In the genomic region with DNA sequence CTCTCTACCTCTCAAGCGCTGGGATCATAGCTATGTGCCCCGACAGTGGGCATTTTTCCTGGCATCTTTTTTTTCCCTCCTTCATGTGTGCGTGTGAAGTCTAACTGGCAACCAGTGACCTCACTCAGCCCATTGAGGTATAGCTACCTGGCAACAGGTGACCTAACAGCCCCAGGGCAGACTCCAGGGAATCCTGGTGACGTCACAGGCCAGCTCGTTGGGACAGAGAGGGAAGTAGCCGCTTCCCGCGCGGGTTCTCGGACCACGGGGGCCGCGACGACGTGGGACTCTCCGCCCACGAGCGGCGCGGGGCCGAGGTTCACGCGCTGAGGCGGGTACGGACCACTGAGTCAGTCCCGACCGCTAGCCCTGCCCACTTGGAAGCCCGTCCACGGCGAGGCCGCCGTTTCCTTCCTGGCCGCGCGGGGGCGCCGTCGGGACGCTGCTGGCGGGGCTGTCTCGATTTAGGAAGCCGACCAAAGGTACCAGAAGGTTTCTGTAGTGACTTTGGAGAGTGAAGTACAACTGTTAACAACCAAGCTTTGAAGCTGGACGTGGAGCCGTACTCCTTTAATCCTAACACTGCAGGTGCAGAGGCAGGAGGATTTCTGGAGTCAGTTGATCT, we compare ENCODE assay signal across 8 mouse cellular contexts. TPM values are rescaled to one million over a fixed set of nuclear protein-coding genes. Genes with fewer than 3 reads are reported as not detected.
DNase-seq lines count a peak whose midpoint lies in the region; ATAC-seq and TF ChIP-seq lines count a peak whose summit lies in the region.

A gene (plus strand): TSS at position 378 of the 625 bp plus-strand sequence.

- TF ChIP-seq POLR2A in cortical plate, adult 2 months (IDR thresholded peaks at IDR 0.05; ENCODE audit: extremely low read depth, insufficient read depth, low read length), result no peak

- ATAC-seq in inflammation-experienced regulatory T-cells, adult 6 months, result peak; percentile 75
- ATAC-seq in activated CD4-positive, CD25-positive, alpha-beta regulatory T cell, adult 4 months, result no peak

- H3K27ac ChIP-seq in cortical plate, adult 2 months (ENCODE audit: insufficient read depth, low read length), result no peak within 1 kb of the TSS
- peak within 1 kb of the TSS; percentile 60; the same call in 1 of the 2 replicates for H3K27ac ChIP-seq in midbrain, embryonic 10.5 days (replicated peaks)

- peak; percentile 48 for DNase-seq in adipocyte (ENCODE audit: low spot score)
- peak; percentile 67 for DNase-seq in gastrocnemius, postnatal 14 days
- DNase-seq in left cerebral cortex, postnatal 36 days (ENCODE audit: low spot score in 2 of 2), result peak; percentile 75 to 78
- peak; percentile 72 for DNase-seq in midbrain, embryonic 10.5 days (ENCODE audit: low spot score)
- DNase-seq in right cerebral cortex, postnatal 4 days, result peak; percentile 65

- H3K9me3 ChIP-seq in midbrain, embryonic 10.5 days (replicated peaks), result no peaks in the 10 kb centered on the region

- 7% methylated on average over 44 of the region's 44 CpGs for WGBS in midbrain, embryonic 10.5 days

- intact Hi-C loops in gastrocnemius, postnatal 14 days (cut with DNase I; ENCODE audit: low total_unique reads), result no loop called here
- intact Hi-C loops in left cerebral cortex, postnatal 36 days (cut with DNase I), result no loop called here

- peak; percentile 55 for TF ChIP-seq CTCF in cortical plate, adult 2 months (IDR thresholded peaks at IDR 0.05; ENCODE audit: extremely low read depth, insufficient read depth, low read length)

- H3K4me3 ChIP-seq in cortical plate, adult 2 months (ENCODE audit: insufficient read depth, low read length), result peak within 1 kb of the TSS; percentile 26; the same call in 1 of the 2 replicates
- H3K4me3 ChIP-seq in midbrain, embryonic 10.5 days, result peak within 1 kb of the TSS; percentile 53

- H3K36me3 ChIP-seq in midbrain, embryonic 10.5 days, result no peaks in the 10 kb centered on the region

- H3K4me1 ChIP-seq in cortical plate, adult 2 months (ENCODE audit: control insufficient read depth, insufficient read depth, low read length), result no peaks in the 10 kb centered on the region
- peaks cover 5% of the 10 kb centered on the region for H3K4me1 ChIP-seq in midbrain, embryonic 10.5 days

- peaks cover 12% of the 10 kb centered on the region for H3K27me3 ChIP-seq in midbrain, embryonic 10.5 days (ENCODE audit: low read depth, poor library complexity, severe bottlenecking)

RNA-seq across cellular contexts. Expression of the gene that starts here (rescaled TPM):
- 0.08 and 0.30 TPM in 2 replicates for polyA plus RNA-seq in cortical plate, adult 2 months (2012; rRNA removed)
- total RNA-seq in gastrocnemius, postnatal 14 days (2021), result not detected
- under 1 TPM in 1 of 3 experiments, not detected in 2; 0.50 TPM for polyA plus RNA-seq in inflammation-experienced regulatory T-cells, adult 6 months (2017; shearing (Covaris generic))
- total RNA-seq in left cerebral cortex, postnatal 36 days (2021), result not detected
- not detected in 2 replicates for polyA plus RNA-seq in midbrain, embryonic 10.5 days (2016; fragmentation: Nextera tagmentation; extraction: Ambion mirVana)
- polyA plus RNA-seq in activated CD4-positive, CD25-positive, alpha-beta regulatory T cell, adult 4 months (2017; shearing (Covaris generic)), result not detected

Comparison
In these comparisons a context has a peak if more than half of its experiments do, and no peak if none do; other contexts are left out.
1. Peak in DNase-seq in gastrocnemius, postnatal 14 days; RNA of the gene not detected or under 1 TPM.
2. Peak in ATAC-seq in inflammation-experienced regulatory T-cells, adult 6 months; RNA of the gene not detected or under 1 TPM.
3. Peak in DNase-seq in left cerebral cortex, postnatal 36 days; RNA of the gene not detected or under 1 TPM.
4. Peak in DNase-seq, H3K4me3 ChIP-seq and H3K27ac ChIP-seq in midbrain, embryonic 10.5 days; RNA of the gene not detected or under 1 TPM.